Mouse (Mus musculus) intestine, embryonic 16.5 days (tissue): ENCODE measurements at regions not wholly inside any gene's neighbourhood (a gene's known extent, or its start where the extent isn't known, plus 50 kb on each side); places are given as distances from the start of the nearest gene placed in this dataset.

Experiments used
- ATAC-seq: fragments of 200-750 bp; cut with Nextera tagmentation; 2 replicates; pipeline ENCODE4 v1.8.0; 2017; ENCODE audit warnings: moderate TSS enrichment, moderate library complexity
- H3K27ac ChIP-seq: fragments of 300-500 bp; sonication (generic); 2 replicates; pipeline ENCODE4 v1.5.1; 2014; ENCODE audit warnings: mild to moderate bottlenecking, low read length
- H3K27me3 ChIP-seq: fragments of 300-500 bp; sonication (generic); replicated peaks from 2 replicates; pipeline ENCODE4 v1.6.1; 2014; ENCODE audit warnings: low read length, control low read depth, mixed read lengths; ENCODE audit not compliant: control insufficient read depth, insufficient read depth
- H3K36me3 ChIP-seq: fragments of 300-500 bp; sonication (generic); 2 replicates; pipeline ENCODE4 v1.6.1; 2014; ENCODE audit warnings: low read length, control low read depth; ENCODE audit not compliant: control insufficient read depth, insufficient read depth
- H3K4me1 ChIP-seq: fragments of 300-500 bp; sonication (generic); 2 replicates; pipeline ENCODE4 v1.6.1; 2014; ENCODE audit warnings: low read length, control low read depth, mixed read lengths; ENCODE audit not compliant: control insufficient read depth, insufficient read depth
- H3K4me2 ChIP-seq: fragments of 300-500 bp; sonication (generic); 2 replicates; pipeline ENCODE4 v1.6.1; 2014; ENCODE audit warnings: low read depth, low read length, control low read depth
- H3K4me3 ChIP-seq: fragments of 300-500 bp; sonication (generic); 2 replicates; pipeline ENCODE4 v1.5.1; 2014; ENCODE audit warnings: mild to moderate bottlenecking, low read length
- H3K9ac ChIP-seq: fragments of 300-500 bp; sonication (generic); 2 replicates; pipeline ENCODE4 v1.6.1; 2014; ENCODE audit warnings: low read depth, low read length
- H3K9me3 ChIP-seq: fragments of 300-500 bp; sonication (generic); 2 replicates; pipeline ENCODE4 v1.6.1; 2016; ENCODE audit warnings: low read length, control low read depth; ENCODE audit not compliant: control insufficient read depth
- WGBS: fragments of 180-500 bp; shearing (Covaris S2); extraction: QIAGEN DNeasy Blood & Tissue Kit; methylation state at CpG from one replicate; pipeline ENCODE4 v1.1.7; 2014; 5-methylcytosine and 5-hydroxymethylcytosine counted together

- Histone ChIP-seq H3K4me2 (no peak overlapping the region), H3K27ac (no peak overlapping the region), H3K27me3 (no peaks in the 10 kb centered on the region), H3K4me1 (no peaks in the 10 kb centered on the region), H3K4me3 (no peak overlapping the region), H3K36me3 (no peaks in the 10 kb centered on the region), H3K9ac (no peak overlapping the region), H3K9me3 (no peaks in the 10 kb centered on the region)
- WGBS = 69% methylated on average over 10 of the region's 10 CpGs
- no peak for ATAC-seq
These were observed 79.4 kb upstream of the Btg3 start for GRCm38 (mm10) chr16:78456345-78456744.

GRCm38 (mm10) chr16:78454509-78454908, 77.5 kb upstream of the Btg3 start:
- WGBS = 92% methylated on average over 9 of the region's 9 CpGs

GRCm38 (mm10) chr16:78452303-78452702, 75.3 kb upstream of the Btg3 start:
- Histone ChIP-seq H3K9ac (no peak overlapping the region), H3K4me3 (no peak overlapping the region), H3K27me3 (no peaks in the 10 kb centered on the region), H3K27ac (no peak overlapping the region), H3K9me3 (peaks cover 4% of the 10 kb centered on the region), H3K4me1 (no peaks in the 10 kb centered on the region), H3K36me3 (no peaks in the 10 kb centered on the region), H3K4me2 (no peak overlapping the region)
- WGBS = 6% methylated on average over 10 of the region's 10 CpGs
- ATAC-seq = no peak

More at GRCm38 (mm10) chr16:78454509-78454908, 77.5 kb upstream of the Btg3 start:
- H3K9ac ChIP-seq = no peak overlapping the region
- no peaks in the 10 kb centered on the region for H3K36me3 ChIP-seq
- H3K4me2 ChIP-seq = no peak overlapping the region
- H3K4me1 ChIP-seq = no peaks in the 10 kb centered on the region
- no peak overlapping the region for H3K27ac ChIP-seq
- ATAC-seq = no peak
- H3K4me3 ChIP-seq = no peak overlapping the region
- peaks cover under 1% of the 10 kb centered on the region for H3K9me3 ChIP-seq
- no peaks in the 10 kb centered on the region for H3K27me3 ChIP-seq

- no peak overlapping the region for H3K27ac ChIP-seq
- no peaks in the 10 kb centered on the region for H3K36me3 ChIP-seq
- peaks cover 4% of the 10 kb centered on the region for H3K9me3 ChIP-seq
- no peak for ATAC-seq
- H3K9ac ChIP-seq = no peak overlapping the region
- no peak overlapping the region for H3K4me3 ChIP-seq
- H3K4me1 ChIP-seq = no peaks in the 10 kb centered on the region
- H3K27me3 ChIP-seq = no peaks in the 10 kb centered on the region
- H3K4me2 ChIP-seq = no peak overlapping the region
- 91% methylated on average over 8 of the region's 8 CpGs for WGBS
These were observed 74.8 kb upstream of the Btg3 start for GRCm38 (mm10) chr16:78451750-78452149.

- Histone ChIP-seq H3K9ac (no peak overlapping the region), H3K27ac (no peak overlapping the region), H3K36me3 (no peaks in the 10 kb centered on the region), H3K4me2 (no peak overlapping the region), H3K4me1 (no peaks in the 10 kb centered on the region), H3K9me3 (peaks cover 4% of the 10 kb centered on the region), H3K4me3 (no peak overlapping the region), H3K27me3 (no peaks in the 10 kb centered on the region)
- WGBS = 67% methylated on average over 11 of the region's 11 CpGs
- ATAC-seq = no peak
These were observed 74.3 kb upstream of the Btg3 start for GRCm38 (mm10) chr16:78451251-78451650.

- no peak overlapping the region for H3K4me3 ChIP-seq
- WGBS = 96% methylated on average over 8 of the region's 8 CpGs
- H3K9ac ChIP-seq = no peak overlapping the region
- no peaks in the 10 kb centered on the region for H3K4me1 ChIP-seq
- no peaks in the 10 kb centered on the region for H3K27me3 ChIP-seq
- H3K9me3 ChIP-seq = peaks cover 4% of the 10 kb centered on the region
- H3K36me3 ChIP-seq = no peaks in the 10 kb centered on the region
- H3K4me2 ChIP-seq = no peak overlapping the region
- ATAC-seq = no peak
- no peak overlapping the region for H3K27ac ChIP-seq
These were observed 72.2 kb upstream of the Btg3 start for GRCm38 (mm10) chr16:78449231-78449630.

- no peak overlapping the region for H3K4me2 ChIP-seq
- no peaks in the 10 kb centered on the region for H3K36me3 ChIP-seq
- no peaks in the 10 kb centered on the region for H3K27me3 ChIP-seq
- WGBS = 86% methylated on average over 8 of the region's 8 CpGs
- H3K9me3 ChIP-seq = no peaks in the 10 kb centered on the region; the same call in 1 of the 2 replicates
- no peak overlapping the region for H3K4me3 ChIP-seq
- H3K27ac ChIP-seq = no peak overlapping the region
- no peak overlapping the region for H3K9ac ChIP-seq
- ATAC-seq = no peak
- H3K4me1 ChIP-seq = no peaks in the 10 kb centered on the region
These were observed 66.3 kb upstream of the Btg3 start for GRCm38 (mm10) chr16:78443262-78443661.

- Histone ChIP-seq H3K4me2 (no peak overlapping the region), H3K27me3 (no peaks in the 10 kb centered on the region), H3K4me1 (no peaks in the 10 kb centered on the region), H3K4me3 (no peak overlapping the region), H3K9ac (no peak overlapping the region), H3K27ac (no peak overlapping the region), H3K9me3 (no peaks in the 10 kb centered on the region; the same call in 1 of the 2 replicates), H3K36me3 (no peaks in the 10 kb centered on the region)
- WGBS = 86% methylated on average over 7 of the region's 7 CpGs
- no peak for ATAC-seq
These were observed 65.8 kb upstream of the Btg3 start for GRCm38 (mm10) chr16:78442830-78443229.

GRCm38 (mm10) chr16:78441961-78442360, 65.0 kb upstream of the Btg3 start:
- no peaks in the 10 kb centered on the region; the same call in 1 of the 2 replicates for H3K9me3 ChIP-seq
- no peaks in the 10 kb centered on the region for H3K36me3 ChIP-seq
- H3K9ac ChIP-seq = no peak overlapping the region
- no peak overlapping the region for H3K4me3 ChIP-seq
- H3K27me3 ChIP-seq = no peaks in the 10 kb centered on the region
- no peaks in the 10 kb centered on the region for H3K4me1 ChIP-seq
- 88% methylated on average over 6 of the region's 6 CpGs for WGBS
- no peak for ATAC-seq
- H3K4me2 ChIP-seq = no peak overlapping the region
- no peak overlapping the region for H3K27ac ChIP-seq

GRCm38 (mm10) chr16:78435707-78436106, 58.7 kb upstream of the Btg3 start:
- H3K4me3 ChIP-seq = no peak overlapping the region
- ATAC-seq = no peak
- H3K9me3 ChIP-seq = no peaks in the 10 kb centered on the region; the same call in 1 of the 2 replicates
- no peak overlapping the region for H3K4me2 ChIP-seq
- H3K36me3 ChIP-seq = no peaks in the 10 kb centered on the region
- no peak overlapping the region for H3K27ac ChIP-seq
- H3K27me3 ChIP-seq = no peaks in the 10 kb centered on the region
- no peaks in the 10 kb centered on the region for H3K4me1 ChIP-seq
- WGBS = 79% methylated on average over 5 of the region's 5 CpGs
- H3K9ac ChIP-seq = no peak overlapping the region
